Mouse (Mus musculus) embryonic facial prominence, embryonic 10.5 days (tissue): ENCODE measurements around the gene Zfp987. TPM values are rescaled to one million over a fixed set of nuclear protein-coding genes. Genes with fewer than 3 reads are reported as not detected.
"Not testable (repeated sequence)": the region's sequence is repeated elsewhere in the genome, so short reads cannot be mapped to it uniquely, and the experiment has no call there.

Source experiments
- DNase-seq: peaks from one replicate; pipeline ENCODE4 v3.0.0-alpha.2; 2017; ENCODE audit warnings: low spot score
- H3K27ac ChIP-seq: fragments of 300-500 bp; sonication (generic); replicated peaks from 2 replicates; pipeline ENCODE4 v1.5.1; 2016; ENCODE audit warnings: mild to moderate bottlenecking
- H3K27me3 ChIP-seq: fragments of 300-500 bp; sonication (generic); replicated peaks from 2 replicates; pipeline ENCODE4 v1.6.1; 2016; ENCODE audit warnings: low read depth, mild to moderate bottlenecking; ENCODE audit not compliant: poor library complexity, severe bottlenecking
- H3K36me3 ChIP-seq: fragments of 300-500 bp; sonication (generic); replicated peaks from 2 replicates; pipeline ENCODE4 v1.6.1; 2016; ENCODE audit warnings: mild to moderate bottlenecking, moderate library complexity
- H3K4me1 ChIP-seq: fragments of 300-500 bp; sonication (generic); 2 replicates; pipeline ENCODE4 v1.6.1; 2016
- H3K4me3 ChIP-seq: fragments of 300-500 bp; sonication (generic); 2 replicates; pipeline ENCODE4 v1.5.1; 2016; ENCODE audit warnings: mild to moderate bottlenecking, moderate library complexity
- H3K9me3 ChIP-seq: fragments of 300-500 bp; sonication (generic); 2 replicates; pipeline ENCODE4 v1.6.1; 2016; ENCODE audit warnings: mild to moderate bottlenecking
- WGBS: fragments of 180-500 bp; shearing (Covaris S2); methylation state at CpG from one replicate; pipeline ENCODE4 v1.1.7; 2016; 5-methylcytosine and 5-hydroxymethylcytosine counted together
- polyA plus RNA-seq: library from polyadenylated mRNA; unstranded; fragments of >200 nt; fragmentation: Nextera tagmentation; extraction: Ambion mirVana; gene quantifications from 2 replicates; pipeline ENCODE4 v1.2.1, GENCODE M21; 2016

Gene Zfp987
- 0.11 TPM in 1 of 2 replicates, not detected in the other for polyA plus RNA-seq

GRCm38 (mm10) chr4:146096998-146097397, at the start of gene Zfp987:
Gene Zfp987, plus strand, starts transcription at chr4:146097298.
- not testable (repeated sequence) for H3K4me1 ChIP-seq, H3K9me3 ChIP-seq, H3K27ac ChIP-seq, H3K36me3 ChIP-seq, DNase-seq, H3K27me3 ChIP-seq, H3K4me3 ChIP-seq
- 83% methylated on average over 2 of the region's 3 CpGs for WGBS

- WGBS = 93% methylated on average over 1 of the region's 1 CpGs
- H3K9me3 ChIP-seq = peaks cover 62% of the 10 kb centered on the region
- not testable (repeated sequence) for H3K4me1 ChIP-seq, H3K4me3 ChIP-seq, H3K27ac ChIP-seq, DNase-seq, H3K36me3 ChIP-seq, H3K27me3 ChIP-seq
Measured at GRCm38 (mm10) chr4:146052536-146052935, 44.6 kb upstream of the Zfp987 start.

- not testable (repeated sequence) for H3K4me1 ChIP-seq, DNase-seq, H3K27me3 ChIP-seq, H3K4me3 ChIP-seq, H3K36me3 ChIP-seq, H3K27ac ChIP-seq
- peaks cover 68% of the 10 kb centered on the region for H3K9me3 ChIP-seq
- WGBS = 88% methylated on average over 2 of the region's 2 CpGs
Measured at GRCm38 (mm10) chr4:146053445-146053844, 43.7 kb upstream of the Zfp987 start.

GRCm38 (mm10) chr4:146055335-146055734, 41.8 kb upstream of the Zfp987 start:
- peaks cover 80% of the 10 kb centered on the region for H3K9me3 ChIP-seq
- DNase-seq = no peak
- WGBS = 72% methylated on average over 2 of the region's 2 CpGs

GRCm38 (mm10) chr4:146058646-146059045, 38.5 kb upstream of the Zfp987 start:
- H3K9me3 ChIP-seq = peaks cover 82% of the 10 kb centered on the region
- H3K36me3 ChIP-seq, H3K27me3 ChIP-seq, H3K4me1 ChIP-seq, H3K27ac ChIP-seq, DNase-seq, H3K4me3 ChIP-seq: not testable (repeated sequence)
- WGBS = 93% methylated on average over 12 of the region's 12 CpGs

More at GRCm38 (mm10) chr4:146055335-146055734, 41.8 kb upstream of the Zfp987 start:
- no peaks in the 10 kb centered on the region for H3K36me3 ChIP-seq
- H3K27ac ChIP-seq = no peak overlapping the region
- H3K27me3 ChIP-seq = no peaks in the 10 kb centered on the region
- no peaks in the 10 kb centered on the region for H3K4me1 ChIP-seq
- no peak overlapping the region for H3K4me3 ChIP-seq

- DNase-seq, H3K36me3 ChIP-seq, H3K27me3 ChIP-seq, H3K4me1 ChIP-seq, H3K4me3 ChIP-seq, H3K27ac ChIP-seq: not testable (repeated sequence)
- WGBS = 92% methylated on average over 4 of the region's 4 CpGs
- H3K9me3 ChIP-seq = peaks cover 84% of the 10 kb centered on the region
Measured at GRCm38 (mm10) chr4:146059078-146059477, 38.0 kb upstream of the Zfp987 start.

GRCm38 (mm10) chr4:146059974-146060693, 37.0 kb upstream of the Zfp987 start:
- WGBS = 94% methylated on average over 25 of the region's 26 CpGs
- DNase-seq, H3K4me1 ChIP-seq: not testable (repeated sequence)

GRCm38 (mm10) chr4:146061082-146061481, 36.0 kb upstream of the Zfp987 start:
- H3K9me3 ChIP-seq = peaks cover 76% of the 10 kb centered on the region
- WGBS = 93% methylated on average over 11 of the region's 11 CpGs
- not testable (repeated sequence) for H3K4me1 ChIP-seq, H3K4me3 ChIP-seq, DNase-seq, H3K36me3 ChIP-seq, H3K27me3 ChIP-seq, H3K27ac ChIP-seq

More at GRCm38 (mm10) chr4:146059974-146060693, 37.0 kb upstream of the Zfp987 start:
- not testable (repeated sequence) for H3K4me3 ChIP-seq, H3K27me3 ChIP-seq, H3K27ac ChIP-seq, H3K36me3 ChIP-seq
- peaks cover 82% of the 10 kb centered on the region for H3K9me3 ChIP-seq

- not testable (repeated sequence) for H3K4me3 ChIP-seq, H3K36me3 ChIP-seq, H3K27ac ChIP-seq, DNase-seq, H3K27me3 ChIP-seq, H3K4me1 ChIP-seq
- peaks cover 73% of the 10 kb centered on the region for H3K9me3 ChIP-seq
- 94% methylated on average over 12 of the region's 12 CpGs for WGBS
Measured at GRCm38 (mm10) chr4:146062021-146062420, 35.1 kb upstream of the Zfp987 start.

GRCm38 (mm10) chr4:146063001-146063400, 34.1 kb upstream of the Zfp987 start:
- H3K36me3 ChIP-seq, DNase-seq, H3K4me1 ChIP-seq, H3K27ac ChIP-seq, H3K27me3 ChIP-seq, H3K4me3 ChIP-seq: not testable (repeated sequence)
- WGBS = 82% methylated on average over 6 of the region's 6 CpGs
- H3K9me3 ChIP-seq = peaks cover 74% of the 10 kb centered on the region

GRCm38 (mm10) chr4:146063621-146064020, 33.5 kb upstream of the Zfp987 start:
- WGBS = 88% methylated on average over 15 of the region's 15 CpGs
- H3K27ac ChIP-seq, H3K36me3 ChIP-seq, H3K27me3 ChIP-seq, H3K4me3 ChIP-seq, H3K4me1 ChIP-seq, DNase-seq: not testable (repeated sequence)
- H3K9me3 ChIP-seq = peaks cover 71% of the 10 kb centered on the region

GRCm38 (mm10) chr4:146064807-146065206, 32.3 kb upstream of the Zfp987 start:
- not testable (repeated sequence) for H3K36me3 ChIP-seq, H3K27me3 ChIP-seq, H3K4me1 ChIP-seq, H3K4me3 ChIP-seq, H3K27ac ChIP-seq, DNase-seq
- H3K9me3 ChIP-seq = peaks cover 63% of the 10 kb centered on the region
- WGBS = 82% methylated on average over 5 of the region's 5 CpGs

GRCm38 (mm10) chr4:146066932-146067580, 30.0 kb upstream of the Zfp987 start:
- H3K9me3 ChIP-seq = peaks cover 44% of the 10 kb centered on the region
- H3K4me1 ChIP-seq, H3K27me3 ChIP-seq, H3K27ac ChIP-seq, H3K36me3 ChIP-seq: not testable (repeated sequence)
- peak; percentile 20 for DNase-seq
- H3K4me3 ChIP-seq = peak overlapping the region; percentile 51
- 36% methylated on average over 45 of the region's 45 CpGs for WGBS
